Mouse (Mus musculus) kidney, adult 2 months (tissue): ENCODE data around the gene Lpcat1.

ENCODE experiments used
- CTCF ChIP-seq: fragments of 200-500 bp; conservative IDR thresholded peaks from 2 replicates; pipeline ENCODE4 v1.5.1; 2011; ENCODE audit warnings: low read depth, mild to moderate bottlenecking, control low read depth, low read length, moderate library complexity, mixed read lengths; ENCODE audit not compliant: insufficient read depth, insufficient read length
- POLR2A ChIP-seq: fragments of 200-500 bp; IDR thresholded peaks from one replicate; pipeline ENCODE4 v1.6.1; 2011; ENCODE audit warnings: low read depth, low read length, control low read depth

DNA sequence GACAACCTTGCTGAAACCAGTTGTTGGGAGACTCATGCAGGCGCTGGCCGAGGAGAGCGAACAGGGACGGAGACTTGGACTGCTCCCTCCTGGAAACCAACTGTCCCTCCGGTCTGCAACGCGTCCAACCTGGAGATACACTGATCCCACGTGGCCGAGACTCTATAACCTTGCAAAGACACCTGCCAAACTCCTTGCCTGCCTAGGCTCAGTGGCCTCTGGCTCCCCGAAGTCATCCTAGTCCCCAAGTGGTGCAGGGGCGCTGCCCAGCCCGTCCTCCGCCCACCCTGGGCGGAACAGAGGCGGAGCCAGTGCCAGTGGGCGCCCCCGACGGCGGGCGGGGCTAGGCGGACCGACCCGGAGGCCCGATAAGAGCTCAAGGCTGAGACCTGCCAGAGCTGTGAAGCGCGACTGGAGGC is 69.4 kb downstream of the Lpcat1 start, which contains the start of gene Slc6a3:
- no peak for TF ChIP-seq CTCF
- no peak for TF ChIP-seq POLR2A
